Mouse (Mus musculus) cerebellum, postnatal 14 days (tissue): ENCODE results near the gene Fam229b.

Experiments
- DNase-seq, 2 experiments: peaks; one replicate each; pipeline ENCODE4 v3.0.0; 2021; ENCODE audit warnings: mixed read lengths in 2 of 2

Gene Fam229b

DNA sequence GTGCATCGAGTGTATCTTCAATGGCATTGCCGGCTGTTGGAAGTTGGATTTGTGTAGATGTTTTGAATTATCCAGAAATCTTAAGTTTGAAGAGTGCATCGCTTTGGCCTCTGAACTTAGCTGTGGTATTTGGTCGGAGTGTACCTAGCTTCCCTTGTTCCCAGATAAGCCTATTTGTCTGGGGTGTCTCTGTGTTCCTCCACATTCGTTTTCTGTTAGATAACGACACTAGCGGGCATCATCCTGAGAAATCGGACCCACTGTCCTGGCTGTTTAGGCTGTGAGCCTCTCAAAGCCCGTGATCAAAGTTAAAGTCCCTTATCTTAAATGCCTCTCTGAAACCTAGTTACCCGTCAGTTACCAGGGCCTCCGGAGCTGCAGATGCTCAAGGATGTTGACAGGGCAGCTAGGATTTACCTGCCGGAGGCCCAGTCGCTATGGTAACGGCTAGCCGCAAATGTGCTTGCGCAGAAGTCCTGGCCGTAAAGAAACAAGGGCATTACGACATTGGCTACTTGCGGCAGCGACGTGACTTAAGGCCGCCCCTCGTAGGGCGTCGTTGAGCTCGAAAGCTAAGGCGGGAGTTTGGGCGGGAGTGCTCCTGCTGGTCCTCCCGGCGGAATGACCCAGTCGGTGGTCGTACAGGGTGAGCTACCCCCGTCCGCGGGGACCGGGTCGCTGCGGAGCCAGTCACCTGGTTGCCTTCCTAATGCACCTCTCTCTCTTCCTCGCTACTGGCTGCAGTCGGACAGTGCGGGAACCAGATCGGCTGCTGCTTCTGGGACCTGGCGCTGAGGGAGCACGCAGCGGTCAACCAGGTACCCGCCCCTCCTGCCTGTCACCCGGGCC, at the start of gene Fam229b, which contains the start of gene Tube1:
Gene Fam229b (minus strand): TSS at position 453 of the 849 bp plus-strand sequence.
Gene Tube1 (plus strand): TSS at position 515 of the 849 bp plus-strand sequence.
- peak; percentile 93 to 95 for DNase-seq

DNA sequence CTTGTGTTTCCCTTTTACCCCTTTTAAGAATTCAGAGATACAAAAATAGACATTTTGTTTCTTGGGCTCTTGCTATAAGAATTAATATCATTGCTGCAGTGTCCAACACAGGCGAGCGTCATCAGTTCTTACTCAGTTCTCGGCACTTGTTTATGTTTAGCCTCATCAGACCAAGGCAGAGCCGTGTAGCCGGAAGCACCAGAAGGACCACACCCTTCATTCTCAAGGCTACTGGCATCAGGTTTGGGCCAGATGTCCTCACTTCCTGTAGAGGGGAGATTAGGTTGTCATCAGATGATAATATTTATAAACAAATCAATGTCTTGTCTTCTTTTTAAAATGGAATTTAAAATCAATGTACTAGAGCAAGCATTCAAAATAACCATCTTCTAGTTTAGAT, 43.3 kb upstream of the Fam229b start:
- no peak for DNase-seq

DNA sequence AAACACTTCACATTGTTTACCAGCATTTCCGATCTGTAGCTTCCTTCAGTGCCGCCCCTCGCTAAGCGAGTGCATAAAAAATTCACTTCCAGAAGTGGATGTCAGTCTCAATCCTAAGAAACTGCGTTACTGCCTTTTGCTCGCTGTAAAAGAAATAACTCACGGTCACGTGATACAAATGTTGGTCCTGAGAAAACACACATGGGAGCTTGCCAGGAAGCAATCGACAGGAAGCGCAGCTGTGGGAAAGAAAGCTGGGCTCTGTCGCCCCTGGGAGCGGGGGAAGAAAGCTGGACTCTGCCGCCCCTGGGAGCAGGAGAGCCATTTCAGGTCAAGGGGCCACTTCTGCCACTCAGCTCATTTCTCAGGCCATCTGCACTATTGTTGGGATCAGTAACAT, 39.4 kb upstream of the Fam229b start:
- peak; percentile 31 for DNase-seq

DNA sequence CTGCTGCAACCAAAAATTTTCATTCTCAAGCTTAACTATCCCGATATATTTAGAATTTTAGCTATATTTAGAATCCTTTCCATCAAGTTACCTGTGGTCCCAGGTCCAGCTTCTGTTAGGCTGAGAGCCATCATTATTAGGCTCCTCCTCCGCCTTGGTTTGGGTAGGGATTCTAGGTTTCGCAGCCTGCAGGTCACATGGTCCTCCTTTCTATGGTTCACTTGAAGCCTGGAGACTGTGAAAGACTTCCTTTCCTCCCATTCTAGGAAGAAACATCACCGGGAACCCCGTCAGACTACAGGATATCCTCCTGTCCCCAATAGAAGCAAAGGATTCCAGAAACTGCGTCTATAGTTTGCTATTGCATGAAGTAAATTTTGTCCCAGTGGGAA, 38.8 kb upstream of the Fam229b start:
- peak in 1 of 2 experiments; percentile 13 for DNase-seq

DNA sequence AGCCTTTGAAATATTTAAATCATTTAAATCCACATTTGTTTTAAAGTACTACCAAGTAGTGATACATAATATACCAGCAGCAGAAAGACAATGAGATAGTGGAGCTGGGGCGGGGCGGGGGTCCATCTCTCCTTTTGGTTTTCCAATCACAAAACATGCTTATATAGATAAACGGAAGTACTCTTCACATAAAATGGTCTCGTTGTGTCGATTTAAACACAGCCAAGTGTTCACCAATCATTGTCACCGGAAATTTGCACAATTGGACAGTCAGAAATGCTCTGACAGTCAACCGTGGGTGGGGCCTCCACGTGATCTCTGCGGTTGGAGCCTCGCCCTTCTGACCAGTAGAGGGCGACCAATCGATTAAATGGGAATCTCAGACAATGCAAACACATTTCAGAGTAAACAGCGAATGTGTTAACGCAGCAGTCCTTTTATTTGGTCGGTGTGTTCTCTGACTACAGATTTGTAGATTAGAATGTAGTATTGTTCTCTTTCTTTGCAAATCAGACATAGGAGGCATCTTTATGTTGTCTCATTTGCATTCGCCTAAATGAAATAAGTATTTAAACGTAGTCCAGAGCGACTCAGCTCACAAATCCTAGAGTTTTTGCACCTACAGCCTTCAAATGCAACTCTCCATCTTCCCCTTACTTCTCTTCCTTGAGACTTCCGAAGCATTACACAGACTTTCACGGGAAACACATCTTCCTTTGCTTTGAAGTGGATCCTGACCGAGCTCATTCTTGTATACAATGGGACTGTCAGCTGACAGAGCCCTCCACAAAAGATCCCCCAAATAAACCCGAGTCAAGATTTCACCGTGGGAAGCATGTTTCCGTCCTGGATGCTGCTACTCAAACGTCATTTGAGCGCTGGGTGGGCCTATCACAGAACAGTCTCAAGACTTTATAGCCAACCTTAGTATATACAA, 38.2 kb upstream of the Fam229b start:
- peak; percentile 95 to 96 for DNase-seq

DNA sequence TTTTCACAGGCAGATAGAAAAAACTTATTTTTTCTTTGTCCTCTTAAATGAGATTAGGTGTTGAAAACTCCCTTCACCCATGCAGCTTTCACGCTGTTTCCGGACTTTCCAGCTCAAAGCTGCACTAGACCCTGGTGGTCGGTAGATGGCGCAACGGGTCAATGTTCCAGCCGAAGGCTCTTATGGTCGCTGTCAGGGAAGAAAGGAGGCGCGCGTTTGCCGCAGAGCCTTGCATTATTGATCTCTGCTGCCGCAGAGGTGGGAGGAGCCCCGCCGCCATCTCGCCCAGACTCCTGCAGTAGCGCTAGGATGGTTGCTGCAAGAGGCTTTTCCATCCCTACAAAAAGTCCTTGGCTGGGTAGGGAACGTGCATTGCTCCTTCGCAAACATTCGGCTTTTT, 37.4 kb upstream of the Fam229b start:
- peak; percentile 96 to 97 for DNase-seq

DNA sequence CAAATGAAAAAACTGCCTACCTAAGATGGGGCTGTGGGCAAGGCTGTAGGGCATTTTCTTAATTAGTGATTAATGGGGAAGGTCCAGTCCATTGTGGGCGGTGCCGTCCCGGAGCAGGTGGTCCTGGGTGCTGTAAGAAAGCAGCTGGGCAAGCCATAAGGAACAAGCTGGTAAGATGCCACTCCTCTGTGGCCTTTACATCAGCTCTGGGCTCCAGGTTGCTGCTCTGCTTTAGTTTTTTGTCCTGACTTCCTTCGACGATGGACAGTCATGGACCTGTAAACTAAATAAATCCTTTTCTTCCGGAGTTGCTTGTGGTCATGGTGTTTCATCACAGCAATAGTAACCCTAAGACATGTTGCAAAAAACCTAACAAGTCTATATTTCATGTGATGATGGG, 37.0 kb upstream of the Fam229b start:
- DNase-seq, result peak in 1 of 2 experiments; percentile 29

DNA sequence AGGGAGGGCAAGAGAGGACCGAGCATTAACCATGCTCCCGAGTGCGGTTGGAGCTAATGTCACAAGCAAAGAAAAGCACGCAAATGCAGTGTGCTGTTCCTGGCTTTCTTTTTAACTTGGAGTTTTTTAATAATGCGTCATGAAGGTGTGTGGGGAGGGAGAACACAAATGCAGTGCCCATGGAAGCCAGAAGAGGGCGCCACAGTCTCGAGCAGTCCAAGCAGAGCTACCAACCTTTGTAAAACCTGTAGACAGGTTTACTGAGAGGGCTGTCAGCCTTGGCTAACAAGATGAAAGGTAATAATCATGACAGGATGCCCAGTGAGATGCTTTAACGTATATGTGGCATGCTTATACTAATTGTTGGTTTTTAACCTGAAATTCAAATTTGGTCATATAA, 36.5 kb upstream of the Fam229b start:
- peak; percentile 88 to 93 for DNase-seq

DNA sequence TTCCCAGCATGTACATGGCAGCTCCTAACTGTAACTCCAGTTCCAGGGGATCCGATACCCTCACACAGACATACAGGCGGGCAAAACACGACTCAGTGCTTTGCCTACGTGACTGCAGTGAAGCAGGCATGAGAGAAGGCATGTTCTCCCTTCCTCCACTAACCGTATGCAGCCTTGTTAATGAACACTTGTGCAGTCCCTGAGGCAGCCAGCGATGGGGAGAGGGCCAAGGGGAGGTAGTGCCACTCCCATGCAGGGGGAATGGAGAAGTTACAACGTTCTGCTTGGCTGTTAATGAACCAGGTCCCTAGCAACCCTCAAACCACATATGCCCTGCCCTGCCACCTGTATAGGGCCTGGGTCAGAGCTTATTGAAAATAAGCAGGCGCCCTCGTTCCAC, 35.9 kb upstream of the Fam229b start:
- peak in 1 of 2 experiments; percentile 8 for DNase-seq

DNA sequence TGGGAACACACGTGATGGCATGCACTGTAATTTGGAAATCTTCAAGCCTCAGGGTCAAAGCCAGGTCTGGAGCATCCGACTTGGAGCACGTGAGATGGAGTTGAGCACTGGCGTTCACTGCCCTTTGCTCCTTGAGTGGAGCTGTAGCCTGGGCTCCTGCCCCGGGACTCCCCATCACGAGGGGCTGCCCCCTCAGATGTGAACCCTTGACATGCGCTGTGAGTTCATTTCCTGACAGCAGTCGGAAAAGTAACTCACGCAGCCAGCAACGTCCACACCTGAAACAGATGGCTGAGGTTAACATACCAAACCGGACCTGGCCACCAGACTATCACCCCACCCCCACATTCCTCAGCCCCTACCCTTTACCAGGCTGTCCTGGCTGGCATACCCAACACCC, 33.9 kb upstream of the Fam229b start:
- DNase-seq, result no peak

DNA sequence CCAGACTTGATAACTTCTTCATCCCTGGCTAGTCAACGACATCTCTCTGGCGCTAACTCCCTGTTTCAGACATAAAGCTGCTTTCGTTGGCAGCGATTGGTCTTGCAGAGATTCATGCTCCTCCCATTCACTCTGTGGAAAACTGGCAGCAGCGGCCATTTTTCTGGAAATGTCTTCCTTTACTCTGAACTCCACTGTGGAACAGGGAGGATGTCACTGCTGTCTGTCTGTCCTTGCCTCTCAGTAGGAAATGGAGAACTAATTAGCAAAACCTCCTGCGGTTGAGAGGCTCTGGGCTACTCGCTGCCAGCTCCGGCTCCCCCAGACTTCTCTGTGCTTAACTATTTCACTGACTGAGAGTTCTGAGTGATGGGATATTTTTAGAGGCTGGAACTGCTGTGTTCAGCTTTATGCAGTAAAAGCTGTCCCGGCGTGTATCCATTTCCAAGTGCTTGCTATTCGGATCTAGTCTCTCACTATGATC, 32.0 kb upstream of the Fam229b start:
- peak; percentile 73 to 78 for DNase-seq

DNA sequence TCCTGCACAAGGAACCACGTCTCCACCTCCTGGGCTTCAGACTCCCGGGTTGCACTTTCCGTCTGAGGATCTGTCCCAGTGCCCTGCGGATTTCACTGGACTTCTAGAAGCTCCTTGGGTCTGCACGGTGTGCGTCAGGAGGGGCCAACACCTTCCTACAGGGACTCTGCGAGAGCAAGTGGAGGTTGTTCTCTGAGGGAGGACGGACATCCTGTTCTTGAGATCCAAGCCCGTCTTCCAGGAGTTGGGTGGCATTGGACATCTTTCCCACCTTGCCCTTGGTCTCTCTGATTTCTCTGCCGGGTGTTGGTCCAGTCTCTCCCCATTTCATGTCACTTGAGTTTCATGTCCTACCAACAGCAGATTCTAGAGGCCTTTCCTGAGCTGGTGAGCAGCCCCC, 30.0 kb upstream of the Fam229b start, which contains the start of gene Ccn6:
Gene Ccn6 (minus strand): TSS at position 101 of the 400 bp plus-strand sequence.
- peak in 1 of 2 experiments; percentile 5 for DNase-seq

DNA sequence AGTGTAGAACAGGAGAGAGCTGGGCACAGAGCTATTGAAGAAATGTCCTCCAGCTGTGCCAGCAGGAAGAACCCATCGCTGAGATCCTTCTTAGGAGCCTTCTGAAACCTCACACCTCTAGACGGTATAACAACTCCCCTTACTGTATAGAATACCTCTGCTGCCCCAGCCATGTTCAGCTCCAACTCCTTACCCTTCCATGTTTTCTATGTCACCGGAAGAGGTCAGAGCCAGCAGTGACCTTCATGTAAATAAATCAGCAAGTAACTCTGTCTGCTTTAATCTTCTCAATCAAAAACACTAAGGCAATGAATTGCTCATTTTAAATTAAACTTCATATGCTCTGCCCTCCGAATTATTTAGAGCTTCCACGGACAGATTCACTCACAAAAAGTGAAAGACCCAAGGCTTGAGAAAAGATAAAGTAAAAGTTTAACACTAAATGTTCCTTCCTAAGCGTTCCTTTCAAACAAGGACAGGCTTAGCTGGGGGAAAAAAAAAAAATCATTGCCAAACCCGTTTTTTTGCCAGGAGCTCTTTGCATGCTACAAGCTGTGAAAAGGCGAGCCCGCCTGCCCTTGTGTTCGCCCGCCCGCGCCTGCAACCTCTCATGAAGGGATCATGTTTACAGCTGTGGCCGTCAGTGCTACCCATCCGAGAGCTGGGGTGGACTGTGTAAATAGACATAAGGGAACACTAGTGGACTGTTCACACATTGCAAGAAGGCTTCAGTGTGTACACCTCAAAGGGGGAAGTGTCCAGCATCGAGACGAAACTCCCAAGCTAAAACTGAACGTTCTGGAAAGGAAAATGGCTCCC, 29.2 kb upstream of the Fam229b start:
- peak in 1 of 2 experiments; percentile 15 for DNase-seq

DNA sequence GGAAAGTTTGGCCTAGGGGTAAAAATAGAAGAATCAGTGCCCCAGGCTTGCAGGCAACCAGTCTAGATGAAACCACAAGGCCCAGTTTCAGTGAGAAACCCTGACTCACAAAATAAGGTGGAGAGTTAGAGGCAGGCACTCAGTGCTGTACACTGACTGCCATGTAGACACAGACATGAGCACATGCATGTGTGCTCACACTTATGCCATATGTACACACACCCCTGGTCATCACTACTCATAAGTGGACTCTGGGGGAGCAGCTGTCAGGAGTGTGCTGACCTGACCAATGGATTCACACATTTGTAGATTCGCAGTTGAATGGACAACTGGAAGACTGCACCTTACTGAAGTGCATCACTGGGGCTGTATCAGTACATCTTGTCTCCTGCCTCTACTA, 27.7 kb upstream of the Fam229b start:
- no peak for DNase-seq

DNA sequence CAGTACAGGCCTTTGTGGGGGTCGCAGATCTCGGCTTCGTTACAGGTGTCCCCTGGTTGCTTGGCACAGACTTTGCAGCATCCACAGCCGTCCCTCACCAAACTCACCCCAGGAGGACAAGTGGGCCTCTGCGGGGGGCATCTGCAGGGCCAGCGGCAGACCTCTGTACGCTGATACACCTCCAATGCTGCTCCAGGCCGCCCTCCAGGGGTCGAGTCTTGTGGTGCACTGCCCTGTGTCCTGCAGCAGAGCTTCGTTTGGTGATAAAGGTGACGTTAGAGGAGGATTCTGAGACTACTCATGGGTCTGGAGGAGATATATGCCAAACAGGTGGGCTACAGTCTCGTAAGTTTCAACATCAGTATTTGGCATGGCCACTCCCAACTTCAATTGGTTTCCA, 24.6 kb upstream of the Fam229b start:
- DNase-seq, result peak in 1 of 2 experiments; percentile 18

DNA sequence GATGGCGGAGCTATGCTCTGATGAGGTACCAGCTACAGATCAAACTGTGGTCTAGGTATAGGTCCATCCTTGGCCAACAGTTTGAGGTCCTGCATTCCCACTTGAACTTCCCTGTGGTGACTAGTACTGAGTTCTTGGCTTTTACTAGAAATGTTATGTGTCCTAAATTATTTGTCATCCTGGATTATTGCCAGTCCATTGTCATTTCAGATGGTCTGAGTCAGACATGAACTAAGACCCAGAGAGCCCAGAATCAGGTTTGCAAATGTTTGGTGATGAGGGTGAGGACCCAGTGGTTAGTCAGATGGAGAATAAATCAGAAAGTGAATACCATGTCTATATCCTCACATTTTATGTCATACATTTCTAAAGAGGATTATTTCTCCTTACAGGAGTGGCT, 23.6 kb upstream of the Fam229b start:
- DNase-seq, result no peak

DNA sequence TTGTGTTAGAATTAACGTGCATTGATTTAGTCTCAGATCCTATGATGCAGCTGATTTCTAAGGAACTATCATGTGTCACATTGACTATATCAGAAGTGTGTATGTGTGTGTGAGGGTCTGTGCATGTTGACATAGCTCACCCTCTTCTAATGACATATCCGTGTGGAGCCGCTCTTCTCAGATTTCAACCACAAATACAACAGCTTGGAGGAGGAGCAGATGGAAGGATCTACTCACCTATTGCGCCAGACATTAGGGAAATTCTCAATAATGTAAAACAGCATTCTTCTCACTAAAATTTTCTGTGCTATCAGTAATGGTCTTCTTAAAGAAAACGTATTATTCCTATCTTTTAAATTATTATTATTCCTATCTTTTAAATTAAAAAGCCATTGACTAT, 23.0 kb upstream of the Fam229b start:
- DNase-seq, result no peak

DNA sequence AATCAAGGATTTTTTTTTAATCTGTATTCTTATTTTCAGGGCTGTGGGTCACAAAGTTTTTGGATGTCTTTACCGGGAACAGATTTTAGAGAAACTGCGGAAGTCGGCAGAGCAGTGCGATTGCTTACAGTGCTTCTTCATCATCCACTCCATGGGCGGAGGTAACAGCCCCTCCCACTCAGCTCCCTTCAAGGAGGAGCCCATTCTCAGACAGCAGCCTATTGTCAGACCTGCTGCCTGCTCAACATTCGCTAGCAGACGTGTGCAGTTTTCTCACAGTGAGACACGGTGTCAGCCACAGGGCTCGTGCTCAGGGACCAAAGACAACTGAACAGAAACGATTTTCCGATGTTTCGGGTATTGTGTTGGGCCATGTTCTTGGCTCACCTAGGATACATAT, 8.5 kb upstream of the Fam229b start:
- DNase-seq, result no peak

DNA sequence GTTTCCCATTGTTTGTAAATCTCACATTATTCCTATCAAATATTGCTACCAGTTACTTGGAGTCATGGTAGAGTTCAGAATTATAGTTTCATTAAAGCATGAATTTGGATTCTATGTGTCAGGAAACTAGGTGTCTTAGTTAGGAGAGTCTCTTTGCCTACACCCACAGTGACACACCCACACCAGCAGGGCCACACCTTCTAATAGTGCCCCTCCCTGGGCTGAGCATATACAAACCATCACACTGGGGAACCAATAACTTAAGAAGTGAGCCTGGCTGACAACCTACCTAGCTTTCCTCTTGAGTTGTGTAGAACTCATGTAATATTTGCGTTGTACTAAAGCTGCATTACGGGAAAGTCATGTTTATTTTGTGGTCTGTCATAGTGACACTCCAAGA, 7.7 kb upstream of the Fam229b start:
- DNase-seq, result no peak

DNA sequence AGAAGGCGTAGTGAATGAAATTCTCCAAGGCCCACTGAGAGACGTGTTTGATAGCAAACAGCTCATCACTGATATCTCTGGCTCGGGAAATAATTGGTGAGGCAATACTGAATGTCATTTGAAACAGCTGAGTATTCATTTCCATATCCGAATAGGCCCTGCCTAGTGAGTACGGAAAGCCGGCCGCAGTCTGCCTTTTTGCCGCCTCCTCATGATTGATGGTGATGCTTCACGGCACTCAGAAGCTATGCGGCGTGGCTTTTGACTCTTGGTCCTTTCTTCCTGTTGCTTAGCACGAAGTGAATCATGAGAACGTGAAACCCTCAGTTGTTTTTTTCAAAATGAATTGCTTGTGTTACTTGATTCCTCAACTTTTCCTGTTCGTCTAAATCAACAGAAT, 7.1 kb upstream of the Fam229b start:
- no peak for DNase-seq

DNA sequence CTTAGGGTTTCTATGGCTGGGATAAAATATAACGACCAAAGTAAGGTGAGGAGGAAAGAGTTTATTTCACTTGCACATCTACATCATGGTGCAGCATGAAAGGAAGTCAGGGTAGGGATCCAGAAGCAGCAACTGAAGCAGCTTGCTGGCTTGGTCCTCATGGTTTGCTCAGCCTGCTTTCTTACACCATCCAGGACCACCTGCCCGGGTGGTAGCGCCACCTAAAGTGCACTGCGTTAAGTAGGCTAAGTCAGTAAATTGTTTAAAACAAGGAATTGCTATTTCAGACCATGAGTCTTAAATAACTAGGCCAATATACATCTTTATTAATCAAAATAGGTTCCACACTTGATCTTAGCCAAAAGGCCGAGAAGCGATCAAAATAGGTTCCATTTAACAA, 5.0 kb upstream of the Fam229b start:
- DNase-seq, result no peak

DNA sequence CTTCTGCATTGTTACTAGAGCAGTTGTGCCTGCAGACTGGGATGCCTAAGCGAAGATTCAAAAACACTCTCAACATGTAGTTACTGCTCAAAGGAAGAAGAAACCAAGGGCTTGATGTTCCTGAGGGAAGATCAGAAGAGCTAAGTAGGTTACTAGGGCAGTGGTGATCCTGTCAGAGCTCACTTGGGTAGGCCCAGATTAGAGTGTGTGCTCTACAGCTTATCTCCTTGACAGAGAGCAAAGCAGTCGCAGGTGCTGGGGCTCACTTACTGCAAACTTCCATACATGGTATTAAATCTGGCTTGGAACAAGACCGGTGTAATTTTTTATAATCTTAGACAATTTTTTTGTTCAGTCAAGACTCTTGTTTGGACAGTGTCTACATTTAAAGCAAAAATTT, 4.1 kb upstream of the Fam229b start:
- DNase-seq, result no peak
